7 mouse cellular contexts compared by ENCODE assay signal in genomic region chr17:21753342-21754208, GRCm38 (mm10). TPM values are rescaled to one million over a fixed set of nuclear protein-coding genes. Genes with fewer than 3 reads are reported as not detected.
DNase-seq lines count a peak whose midpoint lies in the region; ATAC-seq lines count a peak whose summit lies in the region.

No protein-coding gene starts in this region.

- ATAC-seq in heart, embryonic 14.5 days (ENCODE audit: insufficient number of reproducible peaks, insufficient read depth, low FRiP score, low read depth): no peak
- peak; percentile 62 for ATAC-seq in midbrain, embryonic 15.5 days (replicated peaks)

- peak overlapping the region; percentile 69 for H3K4me2 ChIP-seq in heart, embryonic 14.5 days (ENCODE audit: low read length)
- H3K4me2 ChIP-seq in midbrain, embryonic 15.5 days: peak overlapping the region; percentile 48

- H3K36me3 ChIP-seq in heart, embryonic 14.5 days (ENCODE audit: control insufficient read depth, insufficient read depth, low read length): no peaks in the 10 kb centered on the region
- H3K36me3 ChIP-seq in limb, embryonic 10.5 days: no peaks in the 10 kb centered on the region
- H3K36me3 ChIP-seq in midbrain, embryonic 15.5 days (replicated peaks): no peaks in the 10 kb centered on the region

- H3K4me1 ChIP-seq in heart, embryonic 14.5 days (ENCODE audit: control insufficient read depth in 2 of 2, insufficient read depth in 2 of 2, low read length in 2 of 2): 0 out of 4 replicates have a peak, but pooled peaks cover 0 to 3% of the 10 kb centered on the region in 2 experiments
- H3K4me1 ChIP-seq in limb, embryonic 10.5 days: peaks cover 7% of the 10 kb centered on the region; the same call in 1 of the 2 replicates
- peaks cover 4% of the 10 kb centered on the region; the same call in 1 of the 2 replicates for H3K4me1 ChIP-seq in midbrain, embryonic 15.5 days

- 12% methylated on average over 20 of the region's 20 CpGs for WGBS in heart, embryonic 14.5 days
- WGBS in limb, embryonic 10.5 days: 13% methylated on average over 20 of the region's 20 CpGs
- 10% methylated on average over 20 of the region's 20 CpGs for WGBS in midbrain, embryonic 15.5 days

- no peaks in the 10 kb centered on the region for H3K9me3 ChIP-seq in heart, embryonic 14.5 days (ENCODE audit: control insufficient read depth, low read length)
- no peaks in the 10 kb centered on the region for H3K9me3 ChIP-seq in limb, embryonic 10.5 days (replicated peaks)
- H3K9me3 ChIP-seq in midbrain, embryonic 15.5 days: no peaks in the 10 kb centered on the region

- no peak overlapping the region for H3K27ac ChIP-seq in heart, embryonic 14.5 days (replicated peaks in 1 of 2; ENCODE audit: control insufficient read depth in 1 of 2, insufficient read depth in 1 of 2, low read depth in 2 of 2, low read length in 2 of 2)
- peak overlapping the region; percentile 53; the same call in 1 of the 2 replicates for H3K27ac ChIP-seq in limb, embryonic 10.5 days
- H3K27ac ChIP-seq in midbrain, embryonic 15.5 days: no peak overlapping the region

- no peaks in the 10 kb centered on the region for H3K27me3 ChIP-seq in heart, embryonic 14.5 days (ENCODE audit: control insufficient read depth, insufficient read depth, low read length)
- H3K27me3 ChIP-seq in limb, embryonic 10.5 days (ENCODE audit: low read depth, poor library complexity, severe bottlenecking): no peaks in the 10 kb centered on the region; the same call in 1 of the 2 replicates
- H3K27me3 ChIP-seq in midbrain, embryonic 15.5 days (replicated peaks): no peaks in the 10 kb centered on the region

- peak overlapping the region; percentile 67 for H3K9ac ChIP-seq in heart, embryonic 14.5 days (ENCODE audit: low read length)
- H3K9ac ChIP-seq in midbrain, embryonic 15.5 days: 0 out of 2 replicates have a peak overlapping the region, but pooled peaks have one; percentile 37

- DNase-seq in Muller cell, postnatal 12 days (ENCODE audit: inconsistent ontology term): peak; percentile 12
- DNase-seq in adrenal gland, postnatal 36 days: peak; percentile 16 to 43
- peak; percentile 46 for DNase-seq in limb, embryonic 10.5 days (ENCODE audit: low spot score)
- no peak for DNase-seq in cerebellum, adult 11-12 months
- no peak for DNase-seq in right cerebral cortex, postnatal 25 days

- H3K4me3 ChIP-seq in heart, embryonic 14.5 days (ENCODE audit: control insufficient read depth in 1 of 2, insufficient read depth in 1 of 2, low read depth in 1 of 2, low read length in 2 of 2): peak overlapping the region; percentile 39 to 44
- H3K4me3 ChIP-seq in limb, embryonic 10.5 days: peak overlapping the region; percentile 51
- peak overlapping the region; percentile 26 for H3K4me3 ChIP-seq in midbrain, embryonic 15.5 days

RNA-seq across cellular contexts. Expression of gene Zfp229, which starts 23.0 kb away (rescaled TPM):
- 10 to 100 TPM in 1 of 2 experiments, 1 to 10 TPM in 1; 9.9 to 11.6 TPM for total RNA-seq in adrenal gland, postnatal 36 days (2021)
- polyA plus RNA-seq in heart, embryonic 14.5 days (2014; fragmentation: Nextera tagmentation; extraction: Ambion mirVana): 5.2 and 5.7 TPM in 2 replicates
- 5.0 and 8.6 TPM in 2 replicates for polyA plus RNA-seq in limb, embryonic 10.5 days (2016; fragmentation: Nextera tagmentation; extraction: Ambion mirVana)
- polyA plus RNA-seq in midbrain, embryonic 15.5 days (2015; fragmentation: Nextera tagmentation; extraction: Ambion mirVana): 10.0 and 10.7 TPM in 2 replicates

RNA-seq across cellular contexts. Expression of gene Zfp760, which starts 46.0 kb away (rescaled TPM):
- total RNA-seq in adrenal gland, postnatal 36 days (2021): 1 to 10 TPM; 6.1 to 6.3 TPM
- polyA plus RNA-seq in heart, embryonic 14.5 days (2014; fragmentation: Nextera tagmentation; extraction: Ambion mirVana): 7.0 and 7.1 TPM in 2 replicates
- polyA plus RNA-seq in limb, embryonic 10.5 days (2016; fragmentation: Nextera tagmentation; extraction: Ambion mirVana): 16.1 and 19.6 TPM in 2 replicates
- 11.5 and 12.1 TPM in 2 replicates for polyA plus RNA-seq in midbrain, embryonic 15.5 days (2015; fragmentation: Nextera tagmentation; extraction: Ambion mirVana)

Comparison
In these comparisons a context has a peak if more than half of its experiments do, and no peak if none do; other contexts are left out.
1. DNase-seq: peak in Muller cell, postnatal 12 days (single experiment), adrenal gland, postnatal 36 days (2 of 2) and limb, embryonic 10.5 days (single experiment); none in cerebellum, adult 11-12 months (single experiment) and right cerebral cortex, postnatal 25 days (single experiment).
2. Peak in every context shown above with its lines, with median percentiles within 50 percentile points of each other: H3K4me3 ChIP-seq.